Mouse (Mus musculus): ENCODE results near the gene Cyp2d10. TPM values are rescaled to one million over a fixed set of nuclear protein-coding genes. Genes with fewer than 3 reads are reported as not detected.
"Not testable (repeated sequence)": the region's sequence is repeated elsewhere in the genome, so short reads cannot be mapped to it uniquely, and the experiment has no call there.

The Cyp2d10 gene
- 8.2 and 10.3 TPM in 2 replicates for polyA plus RNA-seq (2014; fragmentation: Nextera tagmentation; extraction: Ambion mirVana)

DNA sequence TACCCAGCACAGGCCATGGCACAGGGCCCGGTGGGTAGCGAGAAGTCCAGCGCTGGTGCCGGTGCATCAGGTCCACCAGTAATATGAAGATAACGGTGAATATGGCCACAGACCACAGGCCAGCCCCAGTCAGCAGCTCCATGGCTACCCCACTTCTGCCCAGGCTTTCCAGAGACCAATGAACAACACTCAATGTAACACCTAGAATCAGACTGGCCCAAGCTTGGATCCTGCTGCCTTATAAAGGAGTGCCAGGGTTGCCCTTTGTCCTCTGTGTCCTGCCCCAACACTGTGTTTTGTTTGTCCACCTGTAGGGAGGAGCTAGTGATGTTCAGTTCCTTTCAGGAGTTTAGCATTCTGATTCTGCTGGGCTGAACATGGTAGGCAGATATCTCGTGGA, at the start of gene Cyp2d10:
Gene Cyp2d10, minus strand, starts transcription at position 215 of the 400 bp plus-strand sequence.
- DNase-seq (ENCODE audit: low spot score) = no peak
- WGBS = 84% methylated on average over 6 of the region's 6 CpGs
- no peak within 1 kb of the TSS for H3K4me3 ChIP-seq (ENCODE audit: low read depth, low read length)

DNA sequence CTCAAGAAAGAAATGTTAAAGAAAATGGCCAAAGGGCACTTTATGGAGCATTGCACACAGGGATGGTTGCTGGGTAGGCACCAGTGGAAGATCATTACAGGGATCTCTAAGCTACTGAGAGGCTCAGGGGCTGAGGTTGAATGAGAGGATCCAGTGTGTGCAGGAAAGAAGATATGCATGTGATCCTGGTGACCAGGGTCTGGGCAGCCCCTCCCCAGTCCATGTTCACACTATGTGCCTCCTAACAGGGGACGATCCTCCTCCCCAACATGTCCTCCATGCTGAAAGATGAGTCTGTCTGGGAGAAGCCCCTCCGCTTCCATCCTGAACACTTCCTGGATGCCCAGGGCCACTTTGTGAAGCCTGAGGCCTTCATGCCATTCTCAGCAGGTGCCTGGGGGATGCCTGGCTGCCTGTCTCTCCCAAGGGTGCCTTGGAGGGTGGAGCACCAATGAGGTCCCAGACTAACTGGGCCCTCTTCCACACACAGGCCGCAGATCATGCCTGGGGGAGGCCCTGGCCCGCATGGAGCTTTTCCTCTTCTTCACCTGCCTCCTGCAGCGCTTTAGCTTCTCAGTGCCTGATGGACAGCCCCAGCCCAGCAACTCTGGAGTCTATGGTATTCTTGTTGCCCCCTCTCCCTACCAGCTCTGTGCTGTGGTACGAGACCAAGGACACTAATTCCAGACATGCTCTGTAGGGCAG, 49.2 kb upstream of the Cyp2d10 start:
- H3K4me2 ChIP-seq; H3K9ac ChIP-seq (ENCODE audit: low read depth, low read length); H3K36me3 ChIP-seq (ENCODE audit: control insufficient read depth, insufficient read depth, low read length); ATAC-seq (replicated peaks; ENCODE audit: low FRiP score); H3K9me3 ChIP-seq (ENCODE audit: control insufficient read depth, low read length); H3K4me3 ChIP-seq (ENCODE audit: low read depth, low read length); DNase-seq (ENCODE audit: low spot score); H3K27me3 ChIP-seq (replicated peaks; ENCODE audit: control insufficient read depth, insufficient read depth, low read length); H3K4me1 ChIP-seq (replicated peaks; ENCODE audit: control insufficient read depth, insufficient read depth, low read length); H3K27ac ChIP-seq (ENCODE audit: low read depth, low read length): not testable (repeated sequence)
- 84% methylated on average over 6 of the region's 6 CpGs for WGBS

More for the DNA sequence above, at the start of gene Cyp2d10:
- no peaks in the 10 kb centered on the region for H3K27me3 ChIP-seq (replicated peaks; ENCODE audit: control insufficient read depth, insufficient read depth, low read length)
- ATAC-seq (replicated peaks; ENCODE audit: low FRiP score) = no peak
- H3K4me2 ChIP-seq = peak within 1 kb of the TSS; percentile 5; the same call in 1 of the 2 replicates
- H3K36me3 ChIP-seq (ENCODE audit: control insufficient read depth, insufficient read depth, low read length) = no peaks in the 10 kb centered on the region
- H3K4me1 ChIP-seq (replicated peaks; ENCODE audit: control insufficient read depth, insufficient read depth, low read length) = no peaks in the 10 kb centered on the region
- no peak within 1 kb of the TSS for H3K27ac ChIP-seq (ENCODE audit: low read depth, low read length)
- no peaks in the 10 kb centered on the region for H3K9me3 ChIP-seq (ENCODE audit: control insufficient read depth, low read length)
- H3K9ac ChIP-seq (ENCODE audit: low read depth, low read length) = no peak within 1 kb of the TSS

DNA sequence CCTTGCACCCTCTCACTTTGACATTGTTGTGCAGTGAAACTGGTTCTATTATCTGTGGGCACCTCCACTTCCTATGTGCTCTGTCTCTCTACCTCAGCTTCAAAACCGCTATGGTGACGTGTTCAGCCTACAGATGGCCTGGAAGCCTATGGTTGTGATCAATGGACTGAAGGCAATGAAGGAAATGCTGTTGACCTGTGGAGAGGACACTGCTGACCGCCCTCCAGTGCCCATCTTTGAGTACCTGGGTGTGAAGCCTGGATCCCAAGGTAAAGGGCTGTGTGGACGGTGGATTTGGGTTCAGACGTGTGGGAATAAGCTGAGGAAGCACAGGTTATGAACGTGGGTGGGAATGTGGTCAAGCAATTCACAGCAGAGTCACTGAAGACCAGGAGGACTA, 46.5 kb upstream of the Cyp2d10 start:
- H3K4me2 ChIP-seq; DNase-seq (ENCODE audit: low spot score); H3K27ac ChIP-seq (ENCODE audit: low read depth, low read length); H3K9me3 ChIP-seq (ENCODE audit: control insufficient read depth, low read length); ATAC-seq (replicated peaks; ENCODE audit: low FRiP score); H3K36me3 ChIP-seq (ENCODE audit: control insufficient read depth, insufficient read depth, low read length); H3K4me1 ChIP-seq (replicated peaks; ENCODE audit: control insufficient read depth, insufficient read depth, low read length); H3K4me3 ChIP-seq (ENCODE audit: low read depth, low read length); H3K27me3 ChIP-seq (replicated peaks; ENCODE audit: control insufficient read depth, insufficient read depth, low read length); H3K9ac ChIP-seq (ENCODE audit: low read depth, low read length): not testable (repeated sequence)
- WGBS = 74% methylated on average over 6 of the region's 6 CpGs

DNA sequence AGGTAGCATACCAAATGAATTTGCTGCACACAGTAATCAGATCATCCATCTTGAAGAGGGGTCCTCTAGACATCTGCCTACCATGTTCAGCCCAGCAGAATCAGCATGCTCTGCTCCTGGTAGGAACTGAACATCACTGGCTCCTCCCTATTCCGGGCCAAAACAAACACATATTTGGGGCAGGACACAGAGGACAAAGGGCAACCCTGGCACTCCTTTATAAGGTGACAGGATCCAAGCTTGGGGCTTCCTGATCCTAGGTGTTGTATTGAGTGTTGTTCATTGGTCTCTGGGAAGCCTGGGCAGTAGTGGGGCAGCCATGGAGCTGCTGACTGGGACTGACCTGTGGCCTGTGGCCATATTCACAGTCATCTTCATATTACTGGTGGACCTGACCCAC, 45.1 kb upstream of the Cyp2d10 start:
- H3K27ac ChIP-seq (ENCODE audit: low read depth, low read length); H3K27me3 ChIP-seq (replicated peaks; ENCODE audit: control insufficient read depth, insufficient read depth, low read length); H3K4me1 ChIP-seq (replicated peaks; ENCODE audit: control insufficient read depth, insufficient read depth, low read length); H3K4me3 ChIP-seq (ENCODE audit: low read depth, low read length); H3K9ac ChIP-seq (ENCODE audit: low read depth, low read length); H3K9me3 ChIP-seq (ENCODE audit: control insufficient read depth, low read length); ATAC-seq (replicated peaks; ENCODE audit: low FRiP score); H3K4me2 ChIP-seq; DNase-seq (ENCODE audit: low spot score); H3K36me3 ChIP-seq (ENCODE audit: control insufficient read depth, insufficient read depth, low read length): not testable (repeated sequence)
- WGBS = 71% methylated on average over 1 of the region's 1 CpGs

GRCm38 (mm10) chr15:82450045-82450444, 43.0 kb upstream of the Cyp2d10 start:
- not testable (repeated sequence) for H3K9ac ChIP-seq (ENCODE audit: low read depth, low read length); ATAC-seq (replicated peaks; ENCODE audit: low FRiP score); H3K9me3 ChIP-seq (ENCODE audit: control insufficient read depth, low read length); H3K4me3 ChIP-seq (ENCODE audit: low read depth, low read length); H3K27ac ChIP-seq (ENCODE audit: low read depth, low read length); DNase-seq (ENCODE audit: low spot score); H3K27me3 ChIP-seq (replicated peaks; ENCODE audit: control insufficient read depth, insufficient read depth, low read length); H3K36me3 ChIP-seq (ENCODE audit: control insufficient read depth, insufficient read depth, low read length); H3K4me2 ChIP-seq; H3K4me1 ChIP-seq (replicated peaks; ENCODE audit: control insufficient read depth, insufficient read depth, low read length)
- WGBS = 54% methylated on average over 2 of the region's 2 CpGs

- 81% methylated on average over 8 of the region's 8 CpGs for WGBS
- no peak overlapping the region for H3K4me3 ChIP-seq (ENCODE audit: low read depth, low read length)
- no peaks in the 10 kb centered on the region for H3K27me3 ChIP-seq (replicated peaks; ENCODE audit: control insufficient read depth, insufficient read depth, low read length)
- H3K27ac ChIP-seq (ENCODE audit: low read depth, low read length) = no peak overlapping the region
- no peaks in the 10 kb centered on the region for H3K36me3 ChIP-seq (ENCODE audit: control insufficient read depth, insufficient read depth, low read length)
- no peak overlapping the region for H3K4me2 ChIP-seq
- no peak for ATAC-seq (replicated peaks; ENCODE audit: low FRiP score)
- H3K9me3 ChIP-seq (ENCODE audit: control insufficient read depth, low read length) = no peaks in the 10 kb centered on the region
- no peak for DNase-seq (ENCODE audit: low spot score)
- H3K9ac ChIP-seq (ENCODE audit: low read depth, low read length) = no peak overlapping the region
- no peaks in the 10 kb centered on the region for H3K4me1 ChIP-seq (replicated peaks; ENCODE audit: control insufficient read depth, insufficient read depth, low read length)
Measured at GRCm38 (mm10) chr15:82445196-82445595, 38.2 kb upstream of the Cyp2d10 start.

DNA sequence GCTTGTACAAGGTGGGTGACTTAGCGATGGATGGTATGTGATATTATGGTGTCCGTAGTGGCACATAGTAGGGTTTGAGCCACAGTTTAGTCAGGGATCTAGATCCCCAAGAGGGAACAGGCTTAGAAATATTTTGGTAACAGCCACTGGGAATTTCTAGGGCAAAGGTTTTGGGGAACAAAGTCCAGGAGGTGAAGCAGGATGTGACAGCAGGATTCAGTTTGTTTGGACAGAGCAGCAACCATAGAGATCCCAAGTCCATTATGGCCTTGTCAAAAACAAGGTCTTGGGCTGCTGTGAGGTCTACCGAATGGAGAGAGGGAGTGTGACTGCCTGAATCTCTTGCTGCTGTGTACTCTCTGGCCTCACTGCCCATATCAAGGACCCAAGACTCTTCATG, 36.7 kb upstream of the Cyp2d10 start:
- Histone ChIP-seq H3K27me3 (replicated peaks; ENCODE audit: control insufficient read depth, insufficient read depth, low read length) (no peaks in the 10 kb centered on the region), H3K36me3 (ENCODE audit: control insufficient read depth, insufficient read depth, low read length) (no peaks in the 10 kb centered on the region), H3K4me1 (replicated peaks; ENCODE audit: control insufficient read depth, insufficient read depth, low read length) (no peaks in the 10 kb centered on the region), H3K4me3 (ENCODE audit: low read depth, low read length) (no peak overlapping the region), H3K9me3 (ENCODE audit: control insufficient read depth, low read length) (no peaks in the 10 kb centered on the region), H3K4me2 (no peak overlapping the region), H3K27ac (ENCODE audit: low read depth, low read length) (no peak overlapping the region), H3K9ac (ENCODE audit: low read depth, low read length) (no peak overlapping the region)
- no peak for DNase-seq (ENCODE audit: low spot score)
- whole genome bisulfite sequencing = 78% methylated on average over 3 of the region's 3 CpGs
- no peak for ATAC-seq (replicated peaks; ENCODE audit: low FRiP score)

DNA sequence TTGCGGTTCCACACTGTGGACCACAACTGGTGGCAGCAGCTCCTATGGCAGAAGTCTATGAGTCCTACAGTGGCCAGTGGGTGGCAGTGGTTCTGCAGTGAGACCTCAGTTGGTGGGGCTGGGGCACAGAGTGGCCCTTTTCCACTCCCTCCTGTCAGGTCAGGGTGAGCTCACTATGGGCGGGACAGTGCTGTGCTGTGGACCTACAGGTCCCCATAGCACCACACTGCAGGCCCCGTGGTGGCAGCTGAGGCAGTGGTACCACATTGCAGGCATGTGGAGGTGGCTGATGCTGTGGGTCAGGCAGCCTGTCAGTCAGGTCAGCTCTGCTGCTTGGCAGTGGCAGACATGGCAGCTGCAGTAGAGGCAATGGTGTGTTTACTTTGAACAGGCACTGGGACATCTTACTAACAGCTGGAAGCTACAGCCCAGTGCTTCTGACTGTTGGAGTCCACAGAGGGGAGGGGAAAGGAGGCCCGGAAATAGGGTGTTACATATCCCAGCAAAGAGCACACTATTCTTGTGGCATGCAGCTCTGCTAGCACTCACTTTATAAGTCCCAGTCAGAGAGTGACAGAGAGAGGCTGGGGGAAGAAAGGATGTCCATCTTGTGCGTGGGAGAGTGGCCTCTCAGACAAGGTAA, 31.1 kb upstream of the Cyp2d10 start:
- Histone ChIP-seq H3K4me2 (no peak overlapping the region), H3K9ac (ENCODE audit: low read depth, low read length) (no peak overlapping the region)
- 67% methylated on average over 5 of the region's 5 CpGs for WGBS

GRCm38 (mm10) chr15:82435606-82436005, 28.6 kb upstream of the Cyp2d10 start:
- Histone ChIP-seq H3K27ac (ENCODE audit: low read depth, low read length) (no peak overlapping the region), H3K4me2 (no peak overlapping the region), H3K27me3 (replicated peaks; ENCODE audit: control insufficient read depth, insufficient read depth, low read length) (no peaks in the 10 kb centered on the region), H3K36me3 (ENCODE audit: control insufficient read depth, insufficient read depth, low read length) (no peaks in the 10 kb centered on the region), H3K9me3 (ENCODE audit: control insufficient read depth, low read length) (0 out of 2 replicates have a peak, but pooled peaks cover 3% of the 10 kb centered on the region), H3K4me3 (ENCODE audit: low read depth, low read length) (no peak overlapping the region), H3K4me1 (replicated peaks; ENCODE audit: control insufficient read depth, insufficient read depth, low read length) (no peaks in the 10 kb centered on the region), H3K9ac (ENCODE audit: low read depth, low read length) (no peak overlapping the region)
- no peak for ATAC-seq (replicated peaks; ENCODE audit: low FRiP score)
- WGBS = 79% methylated on average over 2 of the region's 2 CpGs
- no peak for DNase-seq (ENCODE audit: low spot score)

More for the DNA sequence above, 31.1 kb upstream of the Cyp2d10 start:
- Histone ChIP-seq H3K27me3 (replicated peaks; ENCODE audit: control insufficient read depth, insufficient read depth, low read length) (no peaks in the 10 kb centered on the region), H3K4me1 (replicated peaks; ENCODE audit: control insufficient read depth, insufficient read depth, low read length) (no peaks in the 10 kb centered on the region), H3K4me3 (ENCODE audit: low read depth, low read length) (no peak overlapping the region), H3K36me3 (ENCODE audit: control insufficient read depth, insufficient read depth, low read length) (no peaks in the 10 kb centered on the region), H3K9me3 (ENCODE audit: control insufficient read depth, low read length) (no peaks in the 10 kb centered on the region), H3K27ac (ENCODE audit: low read depth, low read length) (no peak overlapping the region)
- no peak for DNase-seq (ENCODE audit: low spot score)
- ATAC-seq (replicated peaks; ENCODE audit: low FRiP score) = no peak
